Mouse (Mus musculus) stomach, postnatal 0 days (tissue): ENCODE measurements at regions not wholly inside any gene's neighbourhood (a gene's known extent, or its start where the extent isn't known, plus 50 kb on each side); places are given as distances from the start of the nearest gene placed in this dataset.

Source experiments
- CTCF ChIP-seq: IDR thresholded peaks from 2 replicates; pipeline ENCODE4 v1.5.1; 2016; ENCODE audit warnings: antibody characterized with exemption, low read depth, mild to moderate bottlenecking, moderate library complexity
- EP300 ChIP-seq: optimal IDR thresholded peaks from 2 replicates; pipeline ENCODE3; 2016; ENCODE audit warnings: antibody characterized with exemption

GRCm38 (mm10) chr15:7708836-7709235 lies 101.8 kb upstream of the Gdnf start:
- TF ChIP-seq EP300 = no peak
- TF ChIP-seq CTCF = no peak
